Mouse (Mus musculus): ENCODE measurements at regions not wholly inside any gene's neighbourhood (a gene's known extent, or its start where the extent isn't known, plus 50 kb on each side); places are given as distances from the start of the nearest gene placed in this dataset.

DNA sequence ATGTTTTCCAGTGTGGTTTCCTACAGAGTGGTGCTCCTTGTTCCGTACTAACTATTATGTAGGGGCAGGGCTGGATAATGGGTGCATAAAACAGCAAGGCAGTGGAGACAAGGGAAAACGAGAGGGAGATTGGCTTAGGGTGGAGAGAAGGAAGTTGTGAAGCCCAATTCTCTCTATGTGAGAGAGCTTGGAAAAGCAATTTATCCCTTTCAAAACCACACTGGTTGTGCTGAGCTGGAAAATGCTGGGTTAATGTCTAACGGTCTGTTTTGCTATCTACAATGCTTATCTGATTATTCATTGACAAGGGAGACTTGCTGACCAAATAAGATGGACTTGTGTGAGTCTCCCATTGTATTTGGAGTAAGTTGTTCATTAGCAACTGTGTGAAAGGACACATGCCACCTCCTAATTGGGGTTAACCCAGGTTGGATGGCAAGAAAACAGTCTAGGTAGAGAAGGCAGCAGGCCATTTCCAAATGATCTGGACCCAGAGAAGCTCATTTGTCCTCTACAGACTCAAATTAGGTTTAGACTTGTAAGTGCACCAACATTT, 234.9 kb upstream of the Nr5a2 start:
- TF ChIP-seq GATA1 (IDR thresholded peaks at IDR 0.05; ENCODE audit: borderline replicate concordance, low read length) (no peak), FLI1 (IDR thresholded peaks at IDR 0.05; ENCODE audit: low read length) (no peak)
